In genomic region chr8:115466553-115466952, GRCm38 (mm10) we compare ENCODE assay signal across 9 mouse cellular contexts.
DNase-seq lines count a peak whose midpoint lies in the region; ATAC-seq lines count a peak whose summit lies in the region.
"Had no signal": no experiment of that assay in that cellular context is flagged by ENCODE, and none has a peak within 500 bp of the region (broad histone marks: within the 10 kb centered on the region; RNA-seq: fewer than 3 reads in every experiment).

No protein-coding gene starts in this region.

- DNase-seq in heart, adult 18-20 months, result peak; percentile 5 to 16
- DNase-seq in ovary, adult 18-20 months (ENCODE audit: low spot score), result peak; percentile 17
- no peak for DNase-seq in ovary, postnatal 36 days (ENCODE audit: low spot score)
- DNase-seq in kidney, postnatal 14 days, result peak; percentile 51
- peak; percentile 5 for DNase-seq in right cerebral cortex, postnatal 25 days
- DNase-seq in gastrocnemius, adult 18-20 months (ENCODE audit: low spot score), result no peak

- H3K9me3 ChIP-seq in heart, embryonic 12.5 days (replicated peaks), result no peaks in the 10 kb centered on the region
- H3K9me3 ChIP-seq: neural tube, embryonic 12.5 days had no signal

- H3K27ac ChIP-seq in heart, embryonic 12.5 days (ENCODE audit: poor library complexity, severe bottlenecking), result no peak overlapping the region
- H3K27ac ChIP-seq: neural tube, embryonic 12.5 days had no signal

- no peaks in the 10 kb centered on the region for H3K36me3 ChIP-seq in heart, embryonic 12.5 days
- H3K36me3 ChIP-seq: neural tube, embryonic 12.5 days had no signal

- H3K4me1 ChIP-seq in heart, embryonic 12.5 days (replicated peaks), result peaks cover 10% of the 10 kb centered on the region; the same call in 1 of the 2 replicates

- WGBS in heart, embryonic 12.5 days, result 27% methylated on average over 9 of the region's 9 CpGs

- ATAC-seq in heart, embryonic 12.5 days (ENCODE audit: insufficient number of reproducible peaks, low FRiP score), result no peak
- no peak for ATAC-seq in granulocyte monocyte progenitor cell, adult 5-6 weeks (replicated peaks; ENCODE audit: poor library complexity, severe bottlenecking)

- no peak overlapping the region for H3K9ac ChIP-seq in heart, embryonic 12.5 days
- H3K9ac ChIP-seq: neural tube, embryonic 12.5 days had no signal

- H3K4me2 ChIP-seq in heart, embryonic 12.5 days, result no peak overlapping the region
- H3K4me2 ChIP-seq: neural tube, embryonic 12.5 days had no signal

- H3K27me3 ChIP-seq in heart, embryonic 12.5 days (replicated peaks), result peaks cover 8% of the 10 kb centered on the region; the same call in 1 of the 2 replicates
- H3K27me3 ChIP-seq: neural tube, embryonic 12.5 days had no signal

- no peak overlapping the region for H3K4me3 ChIP-seq in heart, embryonic 12.5 days
- H3K4me3 ChIP-seq: neural tube, embryonic 12.5 days had no signal

Comparison
In these comparisons a context has a peak if more than half of its experiments do, and no peak if none do; other contexts are left out.
1. DNase-seq: peak in heart, adult 18-20 months (2 of 2), ovary, adult 18-20 months (single experiment), kidney, postnatal 14 days (single experiment) and right cerebral cortex, postnatal 25 days (single experiment); none in ovary, postnatal 36 days (single experiment) and gastrocnemius, adult 18-20 months (single experiment).